Mouse (Mus musculus) activated CD4-positive, CD25-positive, alpha-beta regulatory T cell, adult 9 weeks (primary cell): Measurements from ENCODE around the gene Sec1. TPM values are rescaled to one million over a fixed set of nuclear protein-coding genes. Genes with fewer than 3 reads are reported as not detected.

ENCODE experiments used
- polyA plus RNA-seq: library from polyadenylated mRNA; unstranded; fragments of 100-300 nt; shearing (Covaris generic); gene quantifications from one replicate; pipeline ENCODE4 v1.2.1, GENCODE M21; 2017

The Sec1 gene
- polyA plus RNA-seq = 0.33 TPM

GRCm38 (mm10) chr7:45693921-45694591, at the start of gene Sec1:
TSS of gene Sec1 (minus strand) at chr7:45694402.

GRCm38 (mm10) chr7:45725713-45726112, 31.5 kb upstream of the Sec1 start, which contains the start of gene Spaca4:
TSS of gene Spaca4 (minus strand) at chr7:45725813.

GRCm38 (mm10) chr7:45720413-45721233, 26.4 kb upstream of the Sec1 start, which contains the start of gene Fam83e:
TSS of gene Fam83e (plus strand) at chr7:45721212.

GRCm38 (mm10) chr7:45717918-45718297, 23.7 kb upstream of the Sec1 start, which contains the start of gene Sphk2:
TSS of gene Sphk2 (minus strand) at chr7:45718002.

GRCm38 (mm10) chr7:45715090-45715708, 21.0 kb upstream of the Sec1 start, which contains the start of gene Rpl18:
TSS of gene Rpl18 (plus strand) at chr7:45715457.

GRCm38 (mm10) chr7:45704730-45705442, 10.7 kb upstream of the Sec1 start, which contains the start of gene Dbp:
TSS of gene Dbp (plus strand) at chr7:45705088.

GRCm38 (mm10) chr7:45699523-45700141, 5.4 kb upstream of the Sec1 start, which contains the start of gene Car11:
TSS of gene Car11 (plus strand) at chr7:45699843.

GRCm38 (mm10) chr7:45683396-45684050, 10.7 kb downstream of the Sec1 start, which contains the start of gene Ntn5:
TSS of gene Ntn5 (plus strand) at chr7:45684022.

GRCm38 (mm10) chr7:45666161-45666560, 28.0 kb downstream of the Sec1 start, which contains the start of gene Fut2:
TSS of gene Fut2 (minus strand) at chr7:45666394.

GRCm38 (mm10) chr7:45639561-45640027, 54.6 kb downstream of the Sec1 start, which contains the start of gene Mamstr:
TSS of gene Mamstr (plus strand) at chr7:45639977.

Other genes with a start within 250 kb of the Sec1 start
- gene Ftl1, start 234.5 kb downstream of the Sec1 start, polyA plus RNA-seq = 2,196 TPM
- gene Bax, start 227.5 kb downstream of the Sec1 start, polyA plus RNA-seq = 249 TPM
- 1.7 TPM for gene Tulp2, start 212.5 kb downstream of the Sec1 start, polyA plus RNA-seq
- gene Gm45808, start 207.6 kb downstream of the Sec1 start, polyA plus RNA-seq = 0.88 TPM
- gene Dhdh, start 205.6 kb downstream of the Sec1 start, polyA plus RNA-seq = 1.0 TPM
- 289 TPM for gene Nucb1, start 184.0 kb downstream of the Sec1 start, polyA plus RNA-seq
- gene Ppp1r15a, start 168.1 kb downstream of the Sec1 start, polyA plus RNA-seq = 59.4 TPM
- gene Plekha4, start 168.1 kb downstream of the Sec1 start, polyA plus RNA-seq = 0.40 TPM
- 1.9 TPM for gene Hsd17b14, start 139.5 kb downstream of the Sec1 start, polyA plus RNA-seq
- 64.7 TPM for gene Bcat2, start 124.2 kb downstream of the Sec1 start, polyA plus RNA-seq
- not detected for gene Fgf21, start 78.9 kb downstream of the Sec1 start, polyA plus RNA-seq
- not detected for gene Fut1, start 77.1 kb downstream of the Sec1 start, polyA plus RNA-seq
- 0.11 TPM for gene Izumo1, start 72.6 kb downstream of the Sec1 start, polyA plus RNA-seq
- gene Rasip1, start 66.9 kb downstream of the Sec1 start, polyA plus RNA-seq = 1.2 TPM
- 0.72 TPM for gene Mamstr, start 54.4 kb downstream of the Sec1 start, polyA plus RNA-seq
- 0.17 TPM for gene Fut2, start 28.0 kb downstream of the Sec1 start, polyA plus RNA-seq
- not detected for gene Ntn5, start 10.4 kb downstream of the Sec1 start, polyA plus RNA-seq
- gene Car11, start 5.4 kb upstream of the Sec1 start, polyA plus RNA-seq = 8.1 TPM
- gene Dbp, start 10.7 kb upstream of the Sec1 start, polyA plus RNA-seq = 12.6 TPM
- gene Rpl18, start 21.1 kb upstream of the Sec1 start, polyA plus RNA-seq = 1,812 TPM
- gene Sphk2, start 23.6 kb upstream of the Sec1 start, polyA plus RNA-seq = 37.7 TPM
- not detected for gene Fam83e, start 26.8 kb upstream of the Sec1 start, polyA plus RNA-seq
- gene Spaca4, start 31.4 kb upstream of the Sec1 start, polyA plus RNA-seq = not detected
- not detected for gene Lmtk3, start 89.3 kb upstream of the Sec1 start, polyA plus RNA-seq
- 1.6 TPM for gene Sult2b1, start 90.3 kb upstream of the Sec1 start, polyA plus RNA-seq
- gene Cyth2, start 120.2 kb upstream of the Sec1 start, polyA plus RNA-seq = 28.9 TPM
- gene Kcnj14, start 130.4 kb upstream of the Sec1 start, polyA plus RNA-seq = not detected
- 42.0 TPM for gene Grwd1, start 136.5 kb upstream of the Sec1 start, polyA plus RNA-seq
- gene Kdelr1, start 178.4 kb upstream of the Sec1 start, polyA plus RNA-seq = 119 TPM
- gene Grin2d, start 184.0 kb upstream of the Sec1 start, polyA plus RNA-seq = not detected
- 0.39 TPM for gene Syngr4, start 202.3 kb upstream of the Sec1 start, polyA plus RNA-seq
- gene Tmem143, start 202.5 kb upstream of the Sec1 start, polyA plus RNA-seq = 7.9 TPM
- 689 TPM for gene Emp3, start 227.0 kb upstream of the Sec1 start, polyA plus RNA-seq
- 2.2 TPM for gene Ccdc114, start 229.7 kb upstream of the Sec1 start, polyA plus RNA-seq